In the genomic region with DNA sequence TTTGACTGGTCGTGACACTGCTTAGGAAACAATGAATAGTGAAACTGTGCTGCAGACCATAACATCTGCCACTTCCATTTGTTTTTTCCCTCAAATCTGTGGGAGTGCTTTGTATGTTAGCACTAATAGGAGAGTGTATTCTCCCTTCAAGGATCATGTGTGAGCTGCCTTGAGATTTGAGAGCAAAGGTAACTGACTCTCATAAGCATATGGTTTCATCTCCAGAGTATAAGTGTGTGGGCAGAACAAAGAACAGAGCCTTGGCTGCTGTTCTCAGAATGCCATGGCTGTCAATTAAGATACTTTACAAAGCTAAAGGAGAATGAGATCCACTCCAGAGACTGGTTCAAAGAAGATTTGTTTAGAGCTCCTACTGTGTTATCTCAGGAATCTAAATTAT, we compare ENCODE assay signal across 16 mouse cellular contexts.
"Had no signal": no experiment of that assay in that cellular context is flagged by ENCODE, and none has a peak within 500 bp of the region (broad histone marks: within the 10 kb centered on the region; RNA-seq: fewer than 3 reads in every experiment).

No protein-coding gene starts in this region.

- H3K9ac ChIP-seq: intestine, embryonic 15.5 days; limb, embryonic 12.5 days; liver, embryonic 13.5 days; liver, postnatal 0 days; lung, embryonic 15.5 days; neural tube, embryonic 15.5 days had no signal

- H3K4me3 ChIP-seq: intestine, embryonic 15.5 days; limb, embryonic 12.5 days; liver, embryonic 13.5 days; lung, embryonic 15.5 days; megakaryocyte, embryonic 14.5 days; myocyte; neural tube, embryonic 15.5 days had no signal

- ATAC-seq: intestine, embryonic 15.5 days; liver, postnatal 0 days had no signal

- H3K4me2 ChIP-seq: intestine, embryonic 15.5 days; limb, embryonic 12.5 days; liver, embryonic 13.5 days; lung, embryonic 15.5 days; neural tube, embryonic 15.5 days had no signal

- H3K9me3 ChIP-seq: intestine, embryonic 15.5 days; limb, embryonic 12.5 days; liver, embryonic 13.5 days; lung, embryonic 15.5 days; megakaryocyte, embryonic 14.5 days; neural tube, embryonic 15.5 days had no signal

- H3K36me3 ChIP-seq: intestine, embryonic 15.5 days; limb, embryonic 12.5 days; liver, embryonic 13.5 days; lung, embryonic 15.5 days; neural tube, embryonic 15.5 days had no signal

- H3K27ac ChIP-seq: intestine, embryonic 15.5 days; limb, embryonic 12.5 days; liver, embryonic 13.5 days; lung, embryonic 15.5 days; macrophage; neural tube, embryonic 15.5 days had no signal

- H3K4me1 ChIP-seq: intestine, embryonic 15.5 days; limb, embryonic 12.5 days; liver, embryonic 13.5 days; lung, embryonic 15.5 days; megakaryocyte, embryonic 14.5 days had no signal

- DNase-seq: kidney, adult 8-10 months; kidney, postnatal 25 days; liver; liver, embryonic 13.5 days; liver, postnatal 0 days; lung, postnatal 14 days; right cerebral cortex, adult 18-20 months; right cerebral cortex, postnatal 25 days; thymus, postnatal 14 days had no signal

- H3K27me3 ChIP-seq: intestine, embryonic 15.5 days; limb, embryonic 12.5 days; liver, embryonic 13.5 days; lung, embryonic 15.5 days; megakaryocyte, embryonic 14.5 days; neural tube, embryonic 15.5 days had no signal
